Mouse (Mus musculus) heart, embryonic 13.5 days (tissue): Measurements from ENCODE around the gene 9330182L06Rik. TPM values are rescaled to one million over a fixed set of nuclear protein-coding genes. Genes with fewer than 3 reads are reported as not detected.

ENCODE experiments used
- ATAC-seq: fragments of 200-750 bp; cut with Nextera tagmentation; 2 replicates; pipeline ENCODE4 v1.8.0; 2017; ENCODE audit warnings: moderate TSS enrichment; ENCODE audit not compliant: insufficient number of reproducible peaks, low FRiP score, low TSS enrichment; ENCODE audit errors: extremely low read depth
- H3K27ac ChIP-seq: fragments of 300-500 bp; sonication (generic); replicated peaks from 2 replicates; pipeline ENCODE4 v1.5.1; 2015; ENCODE audit warnings: moderate library complexity, mild to moderate bottlenecking, inconsistent platforms
- H3K27me3 ChIP-seq: fragments of 300-500 bp; sonication (generic); replicated peaks from 2 replicates; pipeline ENCODE4 v1.6.1; 2015; ENCODE audit warnings: mild to moderate bottlenecking, inconsistent platforms
- H3K36me3 ChIP-seq: fragments of 300-500 bp; sonication (generic); 2 replicates; pipeline ENCODE4 v1.6.1; 2015; ENCODE audit warnings: mild to moderate bottlenecking, inconsistent platforms
- H3K4me1 ChIP-seq: fragments of 300-500 bp; sonication (generic); 2 replicates; pipeline ENCODE4 v1.6.1; 2015; ENCODE audit warnings: inconsistent platforms
- H3K4me2 ChIP-seq: fragments of 300-500 bp; sonication (generic); 2 replicates; pipeline ENCODE4 v1.6.1; 2015; ENCODE audit warnings: inconsistent platforms, mild to moderate bottlenecking, moderate library complexity
- H3K4me3 ChIP-seq: fragments of 300-500 bp; sonication (generic); 2 replicates; pipeline ENCODE4 v1.5.1; 2015; ENCODE audit warnings: moderate library complexity, mild to moderate bottlenecking, inconsistent platforms
- H3K9ac ChIP-seq: fragments of 300-500 bp; sonication (generic); 2 replicates; pipeline ENCODE4 v1.6.1; 2015; ENCODE audit warnings: inconsistent platforms, mild to moderate bottlenecking, moderate library complexity
- H3K9me3 ChIP-seq: fragments of 300-500 bp; sonication (generic); 2 replicates; pipeline ENCODE4 v1.6.1; 2016; ENCODE audit warnings: inconsistent platforms
- WGBS: fragments of 180-500 bp; shearing (Covaris S2); methylation state at CpG from one replicate; pipeline ENCODE4 v1.1.7; 2015; ENCODE audit warnings: mixed read lengths; 5-methylcytosine and 5-hydroxymethylcytosine counted together
- polyA plus RNA-seq: library from polyadenylated mRNA; unstranded; fragments of >200 nt; fragmentation: Nextera tagmentation; extraction: Ambion mirVana; gene quantifications from 2 replicates; pipeline ENCODE4 v1.2.1, GENCODE M21; 2015

Gene 9330182L06Rik
- polyA plus RNA-seq, 1 experiment from 2014 or later: 1.4 TPM

- H3K4me3 ChIP-seq: no peak overlapping the region
- H3K4me1 ChIP-seq: no peaks in the 10 kb centered on the region
- no peak overlapping the region for H3K4me2 ChIP-seq
- no peak for ATAC-seq
- 56% methylated on average over 1 of the region's 1 CpGs for WGBS
- H3K27ac ChIP-seq: no peak overlapping the region
- H3K9me3 ChIP-seq: no peaks in the 10 kb centered on the region
- no peaks in the 10 kb centered on the region for H3K27me3 ChIP-seq
- no peak overlapping the region for H3K9ac ChIP-seq
- H3K36me3 ChIP-seq: no peaks in the 10 kb centered on the region
Observed at GRCm38 (mm10) chr5:9364937-9365336, 99.0 kb downstream of the 9330182L06Rik start.

DNA sequence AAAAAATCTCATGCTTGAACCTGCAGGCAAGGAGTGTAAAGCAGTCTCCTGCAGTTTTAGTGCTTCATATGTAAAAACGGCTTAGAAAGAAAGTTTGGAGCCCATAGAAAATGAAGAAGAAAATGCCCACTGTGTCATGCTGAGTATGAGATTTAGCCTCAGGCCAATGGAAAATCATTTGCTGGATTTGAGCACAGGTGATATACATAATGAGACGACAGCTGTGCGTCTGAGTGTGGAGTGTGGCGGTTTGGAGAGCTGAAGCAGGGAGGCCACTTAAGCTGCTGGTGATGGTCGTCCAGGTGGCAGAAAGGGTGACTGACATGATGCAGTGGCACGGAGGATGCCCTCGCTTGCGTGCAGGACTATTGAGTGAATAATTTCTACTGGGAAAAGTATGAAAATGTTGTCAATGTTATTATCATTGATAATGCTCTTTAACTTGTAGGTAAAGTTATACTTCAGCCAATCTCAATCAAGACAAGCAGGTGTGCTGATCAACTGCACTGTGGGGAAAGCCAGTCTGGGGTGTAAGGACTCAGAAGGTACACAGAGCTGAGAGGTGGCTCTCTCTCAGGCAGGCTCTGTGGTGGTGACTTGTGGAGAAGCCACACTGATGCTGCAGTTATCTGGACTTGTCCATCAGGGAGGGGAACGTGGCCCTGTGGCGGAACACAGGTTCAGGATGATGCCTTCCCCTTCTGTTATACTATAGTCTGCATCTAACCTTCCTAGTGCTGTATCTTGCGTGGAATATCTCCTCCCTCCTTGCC is 102.2 kb downstream of the 9330182L06Rik start:
- no peak overlapping the region for H3K4me3 ChIP-seq
- ATAC-seq: no peak

GRCm38 (mm10) chr5:9371127-9371526 is 105.2 kb downstream of the 9330182L06Rik start:
- Histone ChIP-seq H3K4me1 (no peaks in the 10 kb centered on the region), H3K27me3 (no peaks in the 10 kb centered on the region), H3K4me2 (no peak overlapping the region), H3K4me3 (no peak overlapping the region), H3K9ac (no peak overlapping the region), H3K27ac (no peak overlapping the region), H3K36me3 (no peaks in the 10 kb centered on the region), H3K9me3 (no peaks in the 10 kb centered on the region)
- WGBS: 79% methylated on average over 3 of the region's 3 CpGs
- no peak for ATAC-seq

More for the DNA sequence above, 102.2 kb downstream of the 9330182L06Rik start:
- WGBS: 61% methylated on average over 11 of the region's 11 CpGs
- no peak overlapping the region for H3K4me2 ChIP-seq
- no peak overlapping the region for H3K27ac ChIP-seq
- no peaks in the 10 kb centered on the region for H3K27me3 ChIP-seq
- H3K9ac ChIP-seq: no peak overlapping the region
- no peaks in the 10 kb centered on the region for H3K36me3 ChIP-seq
- no peaks in the 10 kb centered on the region for H3K9me3 ChIP-seq
- no peaks in the 10 kb centered on the region for H3K4me1 ChIP-seq

DNA sequence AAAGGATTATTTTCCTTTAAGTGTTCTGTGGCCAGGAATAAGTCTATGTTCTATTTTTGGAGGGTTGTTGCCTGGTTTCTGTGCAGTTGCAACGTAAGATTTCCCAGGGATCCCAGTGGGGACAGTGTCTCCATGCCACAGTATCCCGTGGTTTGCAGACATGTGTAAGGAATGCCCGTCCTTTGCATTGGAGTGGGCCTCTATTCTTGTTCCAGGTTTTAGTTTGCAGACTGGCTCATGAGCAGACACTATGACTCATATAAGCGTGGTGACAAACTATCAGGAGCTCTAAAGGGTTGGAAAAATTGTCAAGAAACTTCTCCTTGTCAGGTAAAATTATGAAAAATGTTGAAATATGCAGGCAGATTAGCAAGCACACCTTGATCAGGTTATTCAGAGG is 107.4 kb downstream of the 9330182L06Rik start:
- Histone ChIP-seq H3K27ac (no peak overlapping the region), H3K4me2 (no peak overlapping the region), H3K4me1 (no peaks in the 10 kb centered on the region), H3K27me3 (no peaks in the 10 kb centered on the region), H3K9me3 (no peaks in the 10 kb centered on the region), H3K9ac (no peak overlapping the region), H3K36me3 (no peaks in the 10 kb centered on the region), H3K4me3 (no peak overlapping the region)
- WGBS: 62% methylated on average over 4 of the region's 4 CpGs
- no peak for ATAC-seq

- no peak for ATAC-seq
- no peak overlapping the region for H3K4me3 ChIP-seq
- no peaks in the 10 kb centered on the region for H3K27me3 ChIP-seq
- H3K27ac ChIP-seq: no peak overlapping the region
- H3K4me2 ChIP-seq: no peak overlapping the region
- 63% methylated on average over 7 of the region's 7 CpGs for WGBS
- H3K9ac ChIP-seq: no peak overlapping the region
- H3K4me1 ChIP-seq: no peaks in the 10 kb centered on the region
- H3K9me3 ChIP-seq: no peaks in the 10 kb centered on the region
- no peaks in the 10 kb centered on the region for H3K36me3 ChIP-seq
Observed at GRCm38 (mm10) chr5:9389968-9390367, 124.0 kb downstream of the 9330182L06Rik start.

DNA sequence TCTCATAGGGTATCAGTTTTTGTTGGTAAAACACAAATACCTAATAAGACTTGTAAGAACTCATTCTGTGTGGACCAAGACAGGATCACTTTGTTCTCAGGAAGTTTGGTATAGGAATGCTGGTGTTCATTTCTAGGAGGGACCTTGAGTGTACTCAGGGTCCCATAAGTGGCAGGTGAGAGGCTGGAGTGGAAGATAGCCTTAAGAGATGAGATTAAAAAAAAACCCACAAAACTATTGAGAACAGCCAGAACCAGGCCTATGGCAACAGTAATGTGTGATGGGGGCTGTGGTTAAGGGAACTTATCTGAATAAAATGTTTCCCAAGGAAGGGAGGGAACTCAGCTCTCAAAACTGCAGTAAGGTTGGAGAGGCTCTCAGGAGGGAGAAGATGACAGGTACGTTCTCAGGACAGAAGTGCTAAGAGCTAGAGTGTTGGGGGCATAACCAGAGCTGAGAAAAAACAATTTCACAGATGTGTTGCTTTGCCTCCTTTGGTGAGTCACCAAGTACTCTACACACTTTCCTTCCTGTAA is 126.0 kb downstream of the 9330182L06Rik start:
- Histone ChIP-seq H3K4me2 (no peak overlapping the region), H3K27ac (no peak overlapping the region), H3K4me1 (no peaks in the 10 kb centered on the region), H3K4me3 (no peak overlapping the region), H3K9ac (no peak overlapping the region), H3K9me3 (no peaks in the 10 kb centered on the region), H3K36me3 (no peaks in the 10 kb centered on the region), H3K27me3 (no peaks in the 10 kb centered on the region)
- ATAC-seq: no peak
- WGBS: 44% methylated on average over 1 of the region's 1 CpGs

GRCm38 (mm10) chr5:9417098-9417497 is 151.2 kb downstream of the 9330182L06Rik start:
- WGBS: 71% methylated on average over 7 of the region's 7 CpGs
- H3K4me1 ChIP-seq: no peaks in the 10 kb centered on the region
- H3K36me3 ChIP-seq: no peaks in the 10 kb centered on the region
- H3K4me3 ChIP-seq: no peak overlapping the region
- H3K9me3 ChIP-seq: no peaks in the 10 kb centered on the region
- H3K9ac ChIP-seq: no peak overlapping the region
- H3K27ac ChIP-seq: no peak overlapping the region
- ATAC-seq: no peak
- no peak overlapping the region for H3K4me2 ChIP-seq
- H3K27me3 ChIP-seq: no peaks in the 10 kb centered on the region

- H3K27me3 ChIP-seq: no peaks in the 10 kb centered on the region
- 86% methylated on average over 9 of the region's 9 CpGs for WGBS
- no peak overlapping the region for H3K9ac ChIP-seq
- no peak overlapping the region for H3K4me3 ChIP-seq
- no peak for ATAC-seq
- no peaks in the 10 kb centered on the region for H3K36me3 ChIP-seq
- H3K4me2 ChIP-seq: no peak overlapping the region
- no peak overlapping the region for H3K27ac ChIP-seq
- H3K9me3 ChIP-seq: no peaks in the 10 kb centered on the region
- H3K4me1 ChIP-seq: no peaks in the 10 kb centered on the region
Observed at GRCm38 (mm10) chr5:9417802-9418201, 151.9 kb downstream of the 9330182L06Rik start.

DNA sequence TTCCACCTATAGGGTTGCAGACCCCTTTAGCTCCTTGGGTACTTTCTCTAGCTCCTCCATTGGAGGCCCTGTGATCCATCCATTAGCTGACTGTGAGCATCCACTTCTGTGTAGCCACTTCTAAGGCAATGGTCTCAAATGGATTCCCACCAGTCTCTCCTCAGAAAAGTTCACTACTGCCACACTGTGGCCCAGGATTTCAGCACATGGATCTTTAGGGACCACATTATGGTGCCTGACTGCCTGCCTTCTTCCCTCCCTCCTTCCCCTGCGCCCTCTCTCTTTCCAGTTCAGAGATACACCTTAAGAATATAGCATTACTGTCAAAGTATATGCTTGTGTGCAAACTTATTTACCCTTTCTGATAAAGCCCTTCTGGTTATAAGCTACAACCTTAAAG is 154.0 kb downstream of the 9330182L06Rik start:
- WGBS: 39% methylated on average over 1 of the region's 1 CpGs
- Histone ChIP-seq H3K36me3 (no peaks in the 10 kb centered on the region), H3K9me3 (no peaks in the 10 kb centered on the region), H3K9ac (no peak overlapping the region), H3K27me3 (no peaks in the 10 kb centered on the region), H3K4me1 (no peaks in the 10 kb centered on the region), H3K4me2 (no peak overlapping the region), H3K27ac (no peak overlapping the region), H3K4me3 (no peak overlapping the region)
- ATAC-seq: no peak

- no peaks in the 10 kb centered on the region for H3K9me3 ChIP-seq
- 57% methylated on average over 2 of the region's 2 CpGs for WGBS
Observed at GRCm38 (mm10) chr5:9424464-9424863, 158.5 kb downstream of the 9330182L06Rik start.

GRCm38 (mm10) chr5:9427165-9427564 is 161.2 kb downstream of the 9330182L06Rik start:
- Histone ChIP-seq H3K4me3 (no peak overlapping the region), H3K27ac (no peak overlapping the region), H3K4me2 (no peak overlapping the region), H3K9ac (no peak overlapping the region), H3K27me3 (no peaks in the 10 kb centered on the region), H3K9me3 (no peaks in the 10 kb centered on the region), H3K36me3 (no peaks in the 10 kb centered on the region), H3K4me1 (no peaks in the 10 kb centered on the region)
- ATAC-seq: no peak
- WGBS: 54% methylated on average over 2 of the region's 2 CpGs

More at GRCm38 (mm10) chr5:9424464-9424863, 158.5 kb downstream of the 9330182L06Rik start:
- Histone ChIP-seq H3K36me3 (no peaks in the 10 kb centered on the region), H3K4me1 (no peaks in the 10 kb centered on the region), H3K27ac (no peak overlapping the region), H3K9ac (no peak overlapping the region), H3K27me3 (no peaks in the 10 kb centered on the region), H3K4me3 (no peak overlapping the region), H3K4me2 (no peak overlapping the region)
- no peak for ATAC-seq
